Mouse (Mus musculus) urinary bladder, postnatal 25 days (tissue): ENCODE measurements around the gene Fam118a.
"Not testable (repeated sequence)": the region's sequence is repeated elsewhere in the genome, so short reads cannot be mapped to it uniquely, and the experiment has no call there.

ENCODE experiments used
- DNase-seq: peaks from one replicate; pipeline ENCODE4 v3.0.0; 2022; ENCODE audit warnings: low spot score

The Fam118a gene

GRCm38 (mm10) chr15:85012662-85013054 lies 16.1 kb upstream of the Fam118a start:
- no peak for DNase-seq

GRCm38 (mm10) chr15:85015771-85016170 lies 13.0 kb upstream of the Fam118a start:
- no peak for DNase-seq

GRCm38 (mm10) chr15:85016951-85017664 lies 11.6 kb upstream of the Fam118a start, which contains the start of gene Upk3a:
Gene Upk3a (plus strand): TSS chr15:85017141.
- peak; percentile 62 for DNase-seq

GRCm38 (mm10) chr15:85022211-85022610 lies 6.5 kb upstream of the Fam118a start:
- no peak for DNase-seq

GRCm38 (mm10) chr15:85026197-85026596 lies 2.6 kb upstream of the Fam118a start:
- no peak for DNase-seq

- DNase-seq, result no peak
These were observed 1.0 kb upstream of the Fam118a start for GRCm38 (mm10) chr15:85027740-85028139.

GRCm38 (mm10) chr15:85030643-85031042 lies 1.9 kb downstream of the Fam118a start:
- DNase-seq, result not testable (repeated sequence)

GRCm38 (mm10) chr15:85031866-85032265 lies 3.1 kb downstream of the Fam118a start:
- DNase-seq, result no peak

GRCm38 (mm10) chr15:85033916-85034315 lies 5.2 kb downstream of the Fam118a start:
- DNase-seq, result not testable (repeated sequence)

- DNase-seq, result peak; percentile 98
These were observed 8.0 kb downstream of the Fam118a start for GRCm38 (mm10) chr15:85036566-85037342.

GRCm38 (mm10) chr15:85037343-85037690 lies 8.6 kb downstream of the Fam118a start:
- DNase-seq, result no peak

- no peak for DNase-seq
These were observed 12.9 kb downstream of the Fam118a start for GRCm38 (mm10) chr15:85041546-85042225.

GRCm38 (mm10) chr15:85042361-85042954 lies 13.7 kb downstream of the Fam118a start:
- DNase-seq, result peak; percentile 48

- DNase-seq, result no peak
These were observed 14.4 kb downstream of the Fam118a start for GRCm38 (mm10) chr15:85043116-85043515.

GRCm38 (mm10) chr15:85043761-85044160 lies 15.0 kb downstream of the Fam118a start:
- no peak for DNase-seq

GRCm38 (mm10) chr15:85046230-85046950 lies 17.6 kb downstream of the Fam118a start:
- DNase-seq, result no peak

- DNase-seq, result no peak
These were observed 19.1 kb downstream of the Fam118a start for GRCm38 (mm10) chr15:85047865-85048264.

- DNase-seq, result no peak
These were observed 21.0 kb downstream of the Fam118a start for GRCm38 (mm10) chr15:85049758-85050157.

GRCm38 (mm10) chr15:85054098-85054497 lies 25.4 kb downstream of the Fam118a start:
- no peak for DNase-seq

GRCm38 (mm10) chr15:85055186-85055585 lies 26.4 kb downstream of the Fam118a start:
- DNase-seq, result no peak

GRCm38 (mm10) chr15:85063421-85063820 lies 34.7 kb downstream of the Fam118a start:
- DNase-seq, result no peak

GRCm38 (mm10) chr15:85070561-85070960 lies 41.8 kb downstream of the Fam118a start:
- DNase-seq, result no peak
